Mouse (Mus musculus) adrenal gland, postnatal 25 days (tissue): ENCODE results near the gene Pisd. TPM values are rescaled to one million over a fixed set of nuclear protein-coding genes. Genes with fewer than 3 reads are reported as not detected.

Experiments used
- DNase-seq: peaks from one replicate; pipeline ENCODE4 v3.0.0; 2021; ENCODE audit warnings: mixed read lengths
- total RNA-seq: library from RNA; stranded (reverse); gene quantifications from 2 replicates; pipeline ENCODE4 v1.2.3, GENCODE M21; 2021

The Pisd gene
- total RNA-seq, 1 experiment from 2014 or later = 60.3 TPM

DNA sequence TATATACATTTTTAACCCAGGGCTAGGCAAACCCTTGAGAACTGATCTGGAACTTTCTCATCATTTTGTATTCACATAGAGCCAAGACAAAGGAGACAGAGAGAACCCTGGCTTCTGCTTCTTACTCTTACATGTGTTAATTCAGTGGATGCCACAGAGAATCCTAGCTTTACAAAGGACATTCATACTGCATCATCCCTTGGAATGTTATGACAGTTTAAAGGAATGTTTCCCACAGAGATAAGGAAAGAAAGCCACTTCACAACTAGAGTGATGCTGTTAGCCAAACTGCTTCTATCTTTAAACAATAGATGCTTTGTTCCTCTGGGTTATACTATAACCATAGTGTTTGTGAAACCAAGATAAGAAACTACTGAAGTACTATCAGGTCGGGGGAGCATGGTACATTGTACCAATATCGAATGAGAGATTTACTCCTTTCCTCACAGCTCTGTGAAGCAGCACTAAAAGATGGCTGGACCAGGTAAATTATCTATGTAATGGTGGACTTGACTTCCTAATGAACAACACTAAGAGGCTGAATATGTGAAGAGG lies 79.1 kb downstream of the Pisd start:
- no peak for DNase-seq

DNA sequence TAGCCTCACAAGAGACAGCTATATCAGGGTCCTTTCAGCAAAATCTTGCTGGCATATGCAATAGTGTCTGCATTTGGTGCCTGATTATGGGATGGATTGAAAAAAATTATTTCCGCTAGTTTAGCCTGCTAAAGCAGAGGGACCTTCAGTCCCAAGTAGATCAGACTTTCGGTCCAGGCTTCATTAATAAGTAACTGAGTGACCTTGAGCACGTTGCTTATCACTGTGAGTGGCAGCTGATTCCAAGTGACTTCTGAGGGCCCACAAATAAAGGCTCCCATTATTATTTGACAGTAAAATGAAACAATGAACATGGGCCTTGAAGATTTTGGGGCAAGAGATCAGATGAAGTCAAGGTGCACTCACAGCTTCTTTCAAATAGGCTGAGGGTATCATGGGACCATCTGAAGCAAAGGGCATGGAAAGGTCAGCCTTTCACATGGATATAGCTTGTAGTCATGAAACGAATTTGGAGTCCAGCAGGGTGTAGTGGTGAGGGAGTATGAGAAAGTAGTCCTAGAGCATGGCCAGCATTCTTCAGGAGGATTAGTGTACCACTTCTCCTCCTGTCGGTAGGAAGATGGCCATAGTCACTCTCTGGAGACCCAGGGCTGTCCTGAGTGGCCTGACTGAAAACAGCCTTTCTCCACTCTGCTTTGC lies 88.1 kb downstream of the Pisd start:
- no peak for DNase-seq

DNA sequence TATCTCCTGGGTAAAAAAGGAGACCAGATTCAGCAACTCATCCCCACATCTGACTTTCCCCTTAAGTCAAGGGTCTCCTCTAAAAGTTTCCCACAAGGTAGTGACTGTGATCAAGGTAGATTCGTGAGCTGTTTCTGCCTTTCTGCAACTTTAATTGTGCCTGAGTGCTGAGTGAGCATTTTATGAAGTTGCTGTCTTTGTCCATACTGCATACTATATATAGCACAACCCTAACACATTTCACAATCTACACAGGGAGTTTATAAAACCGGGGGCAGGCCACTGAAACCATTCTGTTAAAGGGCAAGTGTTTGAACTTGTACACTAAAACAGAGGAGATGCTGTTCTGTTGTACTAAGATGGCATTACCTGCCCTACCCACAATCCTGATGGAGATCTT lies 92.0 kb downstream of the Pisd start:
- no peak for DNase-seq

Other genes starting within 250 kb of the Pisd start
- 58.5 and 61.2 TPM in 2 replicates for gene Yes1, start 174.5 kb downstream of the Pisd start, total RNA-seq
- not detected in 2 replicates for gene Gm20671, start 41.5 kb upstream of the Pisd start, total RNA-seq
- gene Prr14l, start 68.6 kb upstream of the Pisd start, total RNA-seq = 36.3 and 44.4 TPM in 2 replicates
- 41.9 and 51.4 TPM in 2 replicates for gene Depdc5, start 78.1 kb upstream of the Pisd start, total RNA-seq
- gene Ywhah, start 233.2 kb upstream of the Pisd start, total RNA-seq = 201 and 209 TPM in 2 replicates